Mouse (Mus musculus): ENCODE results near the gene Dop1a. TPM values are rescaled to one million over a fixed set of nuclear protein-coding genes. Genes with fewer than 3 reads are reported as not detected.

The Dop1a gene
- polyA plus RNA-seq, 1 experiment from 2014 or later: 15.3 TPM

- no peak for ATAC-seq (ENCODE audit: insufficient number of reproducible peaks, insufficient read depth, low FRiP score, low TSS enrichment)
- Histone ChIP-seq H3K4me2 (replicated peaks) (peak overlapping the region; percentile 42; the same call in 1 of the 2 replicates), H3K9ac (no peak overlapping the region), H3K4me1 (peaks cover 5% of the 10 kb centered on the region; the same call in 1 of the 2 replicates), H3K27ac (no peak overlapping the region), H3K27me3 (peaks cover 14% of the 10 kb centered on the region), H3K4me3 (no peak overlapping the region), H3K36me3 (no peaks in the 10 kb centered on the region), H3K9me3 (no peaks in the 10 kb centered on the region)
- WGBS: 48% methylated on average over 6 of the region's 6 CpGs
These were observed 15.9 kb upstream of the Dop1a start for GRCm38 (mm10) chr9:86451094-86451493.

- 0 out of 2 replicates have a peak, but pooled peaks have one; percentile 38 for ATAC-seq (ENCODE audit: insufficient number of reproducible peaks, insufficient read depth, low FRiP score, low TSS enrichment)
- Histone ChIP-seq H3K36me3 (no peaks in the 10 kb centered on the region), H3K4me3 (0 out of 2 replicates have a peak overlapping the region, but pooled peaks have one; percentile 6), H3K4me2 (replicated peaks) (peak overlapping the region; percentile 42), H3K27me3 (peaks cover 14% of the 10 kb centered on the region), H3K9me3 (no peaks in the 10 kb centered on the region), H3K27ac (no peak overlapping the region), H3K4me1 (peaks cover 5% of the 10 kb centered on the region; the same call in 1 of the 2 replicates), H3K9ac (no peak overlapping the region)
- WGBS: 1% methylated on average over 13 of the region's 13 CpGs
These were observed 15.3 kb upstream of the Dop1a start for GRCm38 (mm10) chr9:86451617-86452016.

GRCm38 (mm10) chr9:86453626-86454025 lies 13.3 kb upstream of the Dop1a start:
- H3K4me1 ChIP-seq: peaks cover 5% of the 10 kb centered on the region; the same call in 1 of the 2 replicates
- H3K36me3 ChIP-seq: no peaks in the 10 kb centered on the region
- no peak overlapping the region for H3K4me2 ChIP-seq (replicated peaks)
- H3K9ac ChIP-seq: no peak overlapping the region
- H3K27me3 ChIP-seq: 0 out of 2 replicates have a peak, but pooled peaks cover 2% of the 10 kb centered on the region
- H3K4me3 ChIP-seq: no peak overlapping the region
- no peak overlapping the region for H3K27ac ChIP-seq
- 86% methylated on average over 3 of the region's 3 CpGs for WGBS
- ATAC-seq (ENCODE audit: insufficient number of reproducible peaks, insufficient read depth, low FRiP score, low TSS enrichment): no peak
- no peaks in the 10 kb centered on the region for H3K9me3 ChIP-seq

- Histone ChIP-seq H3K4me1 (no peaks in the 10 kb centered on the region), H3K9ac (peak within 1 kb of the TSS; percentile 69), H3K4me2 (replicated peaks) (peak within 1 kb of the TSS; percentile 51), H3K9me3 (no peaks in the 10 kb centered on the region), H3K27ac (peak within 1 kb of the TSS; percentile 71), H3K4me3 (peak within 1 kb of the TSS; percentile 63), H3K36me3 (no peaks in the 10 kb centered on the region), H3K27me3 (no peaks in the 10 kb centered on the region)
- 2% methylated on average over 70 of the region's 70 CpGs for WGBS
- ATAC-seq (ENCODE audit: insufficient number of reproducible peaks, insufficient read depth, low FRiP score, low TSS enrichment): peak; percentile 83
These were observed 2.5 kb upstream of the Dop1a start, which contains the start of gene Ube2cbp for GRCm38 (mm10) chr9:86464151-86465105. Gene Ube2cbp (minus strand): TSS chr9:86464950.

GRCm38 (mm10) chr9:86475956-86476355 lies 9.0 kb downstream of the Dop1a start:
- Histone ChIP-seq H3K36me3 (no peaks in the 10 kb centered on the region), H3K4me2 (replicated peaks) (no peak overlapping the region), H3K9me3 (no peaks in the 10 kb centered on the region), H3K9ac (no peak overlapping the region), H3K4me1 (no peaks in the 10 kb centered on the region), H3K27ac (no peak overlapping the region), H3K4me3 (no peak overlapping the region), H3K27me3 (no peaks in the 10 kb centered on the region)
- no peak for ATAC-seq (ENCODE audit: insufficient number of reproducible peaks, insufficient read depth, low FRiP score, low TSS enrichment)
- 84% methylated on average over 4 of the region's 4 CpGs for WGBS

GRCm38 (mm10) chr9:86476763-86477162 lies 9.8 kb downstream of the Dop1a start:
- Histone ChIP-seq H3K9me3 (no peaks in the 10 kb centered on the region), H3K27me3 (no peaks in the 10 kb centered on the region), H3K4me3 (no peak overlapping the region), H3K36me3 (no peaks in the 10 kb centered on the region), H3K9ac (no peak overlapping the region), H3K4me2 (replicated peaks) (no peak overlapping the region), H3K4me1 (no peaks in the 10 kb centered on the region), H3K27ac (no peak overlapping the region)
- no peak for ATAC-seq (ENCODE audit: insufficient number of reproducible peaks, insufficient read depth, low FRiP score, low TSS enrichment)
- WGBS: 79% methylated on average over 5 of the region's 5 CpGs

- ATAC-seq (ENCODE audit: insufficient number of reproducible peaks, insufficient read depth, low FRiP score, low TSS enrichment): no peak
- Histone ChIP-seq H3K36me3 (no peaks in the 10 kb centered on the region), H3K4me1 (no peaks in the 10 kb centered on the region), H3K9ac (no peak overlapping the region), H3K27me3 (no peaks in the 10 kb centered on the region), H3K27ac (no peak overlapping the region), H3K9me3 (no peaks in the 10 kb centered on the region), H3K4me3 (no peak overlapping the region), H3K4me2 (replicated peaks) (no peak overlapping the region)
- WGBS: 87% methylated on average over 5 of the region's 5 CpGs
These were observed 11.6 kb downstream of the Dop1a start for GRCm38 (mm10) chr9:86478414-86479093.

- no peaks in the 10 kb centered on the region for H3K9me3 ChIP-seq
- H3K36me3 ChIP-seq: no peaks in the 10 kb centered on the region
- H3K4me1 ChIP-seq: no peaks in the 10 kb centered on the region
- WGBS: 87% methylated on average over 1 of the region's 1 CpGs
- no peak overlapping the region for H3K9ac ChIP-seq
- no peak overlapping the region for H3K4me3 ChIP-seq
- no peak overlapping the region for H3K4me2 ChIP-seq (replicated peaks)
- H3K27me3 ChIP-seq: no peaks in the 10 kb centered on the region
- H3K27ac ChIP-seq: no peak overlapping the region
- no peak for ATAC-seq (ENCODE audit: insufficient number of reproducible peaks, insufficient read depth, low FRiP score, low TSS enrichment)
These were observed 15.3 kb downstream of the Dop1a start for GRCm38 (mm10) chr9:86482236-86482635.

- H3K27me3 ChIP-seq: no peaks in the 10 kb centered on the region
- no peak overlapping the region for H3K9ac ChIP-seq
- 89% methylated on average over 2 of the region's 2 CpGs for WGBS
- no peak overlapping the region for H3K4me2 ChIP-seq (replicated peaks)
- H3K9me3 ChIP-seq: no peaks in the 10 kb centered on the region
- no peak overlapping the region for H3K27ac ChIP-seq
- H3K4me1 ChIP-seq: no peaks in the 10 kb centered on the region
- H3K36me3 ChIP-seq: peaks cover 3% of the 10 kb centered on the region; the same call in 1 of the 2 replicates
- H3K4me3 ChIP-seq: no peak overlapping the region
- no peak for ATAC-seq (ENCODE audit: insufficient number of reproducible peaks, insufficient read depth, low FRiP score, low TSS enrichment)
These were observed 24.8 kb downstream of the Dop1a start for GRCm38 (mm10) chr9:86491740-86492139.

GRCm38 (mm10) chr9:86496261-86496660 lies 29.3 kb downstream of the Dop1a start:
- no peak overlapping the region for H3K9ac ChIP-seq
- peaks cover 9% of the 10 kb centered on the region for H3K36me3 ChIP-seq
- H3K4me3 ChIP-seq: no peak overlapping the region
- ATAC-seq (ENCODE audit: insufficient number of reproducible peaks, insufficient read depth, low FRiP score, low TSS enrichment): no peak
- H3K9me3 ChIP-seq: no peaks in the 10 kb centered on the region
- H3K4me2 ChIP-seq (replicated peaks): no peak overlapping the region
- H3K4me1 ChIP-seq: no peaks in the 10 kb centered on the region
- H3K27me3 ChIP-seq: no peaks in the 10 kb centered on the region
- no peak overlapping the region for H3K27ac ChIP-seq
- 94% methylated on average over 4 of the region's 4 CpGs for WGBS

- Histone ChIP-seq H3K27ac (no peak overlapping the region), H3K4me2 (replicated peaks) (no peak overlapping the region), H3K4me3 (no peak overlapping the region), H3K9me3 (no peaks in the 10 kb centered on the region), H3K4me1 (no peaks in the 10 kb centered on the region), H3K36me3 (peaks cover 9% of the 10 kb centered on the region), H3K9ac (no peak overlapping the region), H3K27me3 (no peaks in the 10 kb centered on the region)
- WGBS: 98% methylated on average over 3 of the region's 3 CpGs
- ATAC-seq (ENCODE audit: insufficient number of reproducible peaks, insufficient read depth, low FRiP score, low TSS enrichment): no peak
These were observed 32.1 kb downstream of the Dop1a start for GRCm38 (mm10) chr9:86499083-86499482.

Measured in embryonic facial prominence, embryonic 12.5 days (tissue).